Mouse (Mus musculus): ENCODE data around the gene Lrrc73. TPM values are rescaled to one million over a fixed set of nuclear protein-coding genes. Genes with fewer than 3 reads are reported as not detected.

The Lrrc73 gene
- total and polyA plus RNA-seq, 2 experiments from 2014 or later, result 33.0 to 61.3 TPM

DNA sequence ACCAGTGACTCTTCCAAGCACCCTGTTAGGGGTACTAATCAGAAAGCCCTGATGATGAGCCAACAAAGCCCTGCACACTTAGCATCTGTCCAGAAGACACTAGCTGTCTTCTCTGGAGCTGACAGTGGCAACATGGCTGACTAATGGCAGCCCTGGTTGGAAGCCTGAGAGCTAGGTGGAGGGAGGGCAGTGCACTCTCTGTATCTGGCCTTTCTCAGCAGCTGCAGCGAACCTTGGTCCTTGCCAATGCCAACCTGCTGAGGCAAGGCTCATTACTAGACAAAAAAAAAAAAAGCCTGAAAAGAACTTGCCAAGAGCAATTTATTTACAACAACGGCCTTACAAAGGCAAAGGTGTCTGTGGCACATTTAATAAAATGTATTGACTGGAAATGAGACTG is 9.7 kb upstream of the Lrrc73 start:
- H3K4me3 ChIP-seq (ENCODE audit: low read depth, low read length), result no peak overlapping the region
- peaks cover 7% of the 10 kb centered on the region for H3K4me1 ChIP-seq (ENCODE audit: insufficient read depth, low read length)
- TF ChIP-seq CTCF (IDR thresholded peaks at IDR 0.05), result no peak
- H3K9ac ChIP-seq (replicated peaks; ENCODE audit: low read length, poor library complexity, severe bottlenecking), result no peak overlapping the region
- H3K27me3 ChIP-seq (ENCODE audit: insufficient read depth, low read length), result no peaks in the 10 kb centered on the region
- H3K9me3 ChIP-seq (ENCODE audit: low read length), result no peaks in the 10 kb centered on the region
- 85% methylated on average over 2 of the region's 2 CpGs for WGBS
- H3K27ac ChIP-seq (ENCODE audit: low read depth, low read length), result no peak overlapping the region
- DNase-seq (ENCODE audit: low spot score), result no peak
- no peak overlapping the region for H3K4me2 ChIP-seq (ENCODE audit: low read depth, low read length, poor library complexity, severe bottlenecking)
- H3K36me3 ChIP-seq (ENCODE audit: insufficient read depth, low read length), result peaks cover 60% of the 10 kb centered on the region
- no peak for ATAC-seq (ENCODE audit: low FRiP score)

DNA sequence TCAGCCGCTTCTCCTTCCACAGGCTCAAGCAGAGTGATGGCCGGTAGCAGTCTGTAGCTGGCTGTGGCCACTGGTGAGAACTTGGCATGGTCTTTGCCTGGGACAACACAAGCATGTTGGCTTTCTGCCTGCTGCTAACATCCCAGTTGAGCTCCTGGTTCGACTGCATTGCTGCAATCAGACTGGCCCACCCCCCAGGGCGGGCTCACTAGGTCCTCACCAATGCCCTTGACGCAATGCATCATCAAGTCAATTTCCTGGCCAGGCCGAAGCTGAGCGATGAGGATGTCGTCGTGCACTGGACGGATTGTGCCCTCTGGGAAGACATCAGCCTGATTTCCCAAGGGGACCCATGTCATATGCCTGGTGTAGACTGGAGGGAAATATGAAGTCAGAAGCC is 8.8 kb upstream of the Lrrc73 start:
- Histone ChIP-seq H3K9me3 (ENCODE audit: low read length) (no peaks in the 10 kb centered on the region), H3K27ac (ENCODE audit: low read depth, low read length) (no peak overlapping the region), H3K4me1 (ENCODE audit: insufficient read depth, low read length) (peaks cover 7% of the 10 kb centered on the region), H3K4me2 (ENCODE audit: low read depth, low read length, poor library complexity, severe bottlenecking) (no peak overlapping the region), H3K4me3 (ENCODE audit: low read depth, low read length) (no peak overlapping the region), H3K36me3 (ENCODE audit: insufficient read depth, low read length) (peaks cover 57% of the 10 kb centered on the region), H3K27me3 (ENCODE audit: insufficient read depth, low read length) (no peaks in the 10 kb centered on the region), H3K9ac (replicated peaks; ENCODE audit: low read length, poor library complexity, severe bottlenecking) (no peak overlapping the region)
- no peak for DNase-seq (ENCODE audit: low spot score)
- TF ChIP-seq CTCF (IDR thresholded peaks at IDR 0.05), result no peak
- ATAC-seq (ENCODE audit: low FRiP score), result no peak
- WGBS, result 74% methylated on average over 10 of the region's 10 CpGs

DNA sequence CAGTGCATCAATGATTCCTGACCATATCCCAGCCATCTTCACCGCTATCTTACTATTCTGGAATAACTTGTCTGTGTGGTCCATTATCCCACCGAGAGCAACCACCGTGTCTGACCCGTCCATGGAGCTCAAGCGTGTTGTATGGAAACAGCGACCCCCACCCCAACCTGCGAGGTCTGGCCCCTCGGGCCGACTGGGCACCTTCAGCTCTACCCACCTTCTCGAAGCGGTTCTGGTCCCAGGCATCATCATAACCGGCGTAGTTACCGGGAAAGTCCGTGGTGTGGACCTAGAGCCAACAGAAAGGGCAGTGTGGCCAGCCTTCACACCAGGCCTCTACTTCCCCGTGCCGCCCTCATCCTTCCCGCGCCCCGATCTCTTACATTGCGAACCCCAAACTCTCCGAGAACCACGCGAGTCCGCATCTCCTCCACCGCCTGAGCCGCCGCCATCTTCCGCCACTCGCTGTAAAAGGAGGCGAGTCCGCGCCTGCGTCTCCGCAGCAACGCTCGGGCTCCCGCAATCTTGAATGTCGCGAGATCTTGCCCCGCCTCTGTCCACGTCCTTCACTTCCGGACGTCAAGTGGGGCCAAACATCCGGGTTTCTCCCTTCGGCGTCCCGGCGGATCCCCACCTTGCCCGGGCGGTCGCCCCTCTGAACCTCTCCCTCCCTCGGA is 5.7 kb upstream of the Lrrc73 start, which contains the start of the genes Polr1c and Yipf3:
TSS of gene Polr1c (minus strand) at position 543 of the 677 bp plus-strand sequence.
TSS of gene Yipf3 (plus strand) at position 569 of the 677 bp plus-strand sequence.
- WGBS, result under 1% methylated on average over 53 of the region's 53 CpGs
- Histone ChIP-seq H3K27me3 (ENCODE audit: insufficient read depth, low read length) (no peaks in the 10 kb centered on the region), H3K4me1 (ENCODE audit: insufficient read depth, low read length) (peaks cover 7% of the 10 kb centered on the region), H3K4me3 (ENCODE audit: low read depth, low read length) (peak within 1 kb of the TSS; percentile 79), H3K4me2 (ENCODE audit: low read depth, low read length, poor library complexity, severe bottlenecking) (peak within 1 kb of the TSS; percentile 78), H3K9me3 (ENCODE audit: low read length) (no peaks in the 10 kb centered on the region), H3K36me3 (ENCODE audit: insufficient read depth, low read length) (peaks cover 59% of the 10 kb centered on the region), H3K27ac (ENCODE audit: low read depth, low read length) (peak within 1 kb of the TSS; percentile 79), H3K9ac (replicated peaks; ENCODE audit: low read length, poor library complexity, severe bottlenecking) (peak within 1 kb of the TSS; percentile 87)
- peak; percentile 96 for DNase-seq (ENCODE audit: low spot score)
- TF ChIP-seq CTCF (IDR thresholded peaks at IDR 0.05), result no peak
- ATAC-seq (ENCODE audit: low FRiP score), result peak; percentile 92

DNA sequence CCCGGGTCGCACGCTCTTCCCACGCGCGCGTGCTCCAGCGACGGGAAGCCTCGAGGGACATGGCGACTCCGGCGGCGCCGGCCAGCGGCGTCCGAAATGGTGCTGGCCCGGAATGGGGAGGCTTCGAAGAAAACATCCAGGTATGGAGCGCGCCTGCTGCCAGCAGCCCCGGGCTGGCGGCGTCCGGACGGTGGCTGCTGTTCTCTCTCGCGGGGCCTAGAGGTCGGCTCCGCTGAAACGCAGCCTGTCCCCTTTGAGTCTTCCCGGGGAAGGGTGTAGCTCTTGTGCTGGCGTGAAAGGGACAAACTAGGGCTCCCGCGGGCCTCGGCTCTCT is 5.2 kb upstream of the Lrrc73 start:
- no peak for TF ChIP-seq CTCF (IDR thresholded peaks at IDR 0.05)
- DNase-seq (ENCODE audit: low spot score), result no peak
- peak; percentile 47 for ATAC-seq (ENCODE audit: low FRiP score)
- peaks cover 54% of the 10 kb centered on the region for H3K36me3 ChIP-seq (ENCODE audit: insufficient read depth, low read length)
- under 1% methylated on average over 37 of the region's 37 CpGs for WGBS
- H3K9me3 ChIP-seq (ENCODE audit: low read length), result no peaks in the 10 kb centered on the region
- H3K27me3 ChIP-seq (ENCODE audit: insufficient read depth, low read length), result no peaks in the 10 kb centered on the region
- peak overlapping the region; percentile 87 for H3K9ac ChIP-seq (replicated peaks; ENCODE audit: low read length, poor library complexity, severe bottlenecking)
- peak overlapping the region; percentile 79 for H3K27ac ChIP-seq (ENCODE audit: low read depth, low read length)
- peaks cover 9% of the 10 kb centered on the region for H3K4me1 ChIP-seq (ENCODE audit: insufficient read depth, low read length)
- peak overlapping the region; percentile 78 for H3K4me2 ChIP-seq (ENCODE audit: low read depth, low read length, poor library complexity, severe bottlenecking)
- peak overlapping the region; percentile 79 for H3K4me3 ChIP-seq (ENCODE audit: low read depth, low read length)

DNA sequence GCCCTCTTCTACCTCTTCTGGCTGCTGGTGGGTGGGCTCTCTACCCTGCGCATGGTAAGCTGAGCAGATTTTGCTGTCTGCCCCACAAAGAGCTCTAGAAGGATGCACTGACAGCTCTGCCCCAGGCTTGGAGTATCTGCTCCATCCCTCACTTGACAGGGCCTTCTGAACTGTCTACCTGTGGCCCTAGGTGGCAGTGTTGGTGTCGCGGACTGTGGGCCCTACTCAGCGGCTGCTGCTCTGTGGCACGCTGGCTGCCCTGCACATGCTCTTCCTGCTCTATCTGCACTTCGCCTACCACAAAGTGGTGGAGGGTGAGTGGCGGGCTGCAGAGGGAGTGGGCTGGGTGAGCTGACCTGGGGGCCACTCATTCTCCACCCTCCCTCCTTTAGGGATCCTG is 2.2 kb upstream of the Lrrc73 start:
- Histone ChIP-seq H3K9ac (replicated peaks; ENCODE audit: low read length, poor library complexity, severe bottlenecking) (no peak overlapping the region), H3K4me1 (ENCODE audit: insufficient read depth, low read length) (peaks cover 18% of the 10 kb centered on the region), H3K4me2 (ENCODE audit: low read depth, low read length, poor library complexity, severe bottlenecking) (no peak overlapping the region), H3K9me3 (ENCODE audit: low read length) (no peaks in the 10 kb centered on the region), H3K27ac (ENCODE audit: low read depth, low read length) (no peak overlapping the region), H3K4me3 (ENCODE audit: low read depth, low read length) (no peak overlapping the region), H3K27me3 (ENCODE audit: insufficient read depth, low read length) (no peaks in the 10 kb centered on the region), H3K36me3 (ENCODE audit: insufficient read depth, low read length) (peaks cover 30% of the 10 kb centered on the region)
- 81% methylated on average over 7 of the region's 7 CpGs for WGBS
- DNase-seq (ENCODE audit: low spot score) (no peak), ATAC-seq (ENCODE audit: low FRiP score) (no peak)
- TF ChIP-seq CTCF (IDR thresholded peaks at IDR 0.05), result peak; percentile 19; the same call in 1 of the 2 replicates

DNA sequence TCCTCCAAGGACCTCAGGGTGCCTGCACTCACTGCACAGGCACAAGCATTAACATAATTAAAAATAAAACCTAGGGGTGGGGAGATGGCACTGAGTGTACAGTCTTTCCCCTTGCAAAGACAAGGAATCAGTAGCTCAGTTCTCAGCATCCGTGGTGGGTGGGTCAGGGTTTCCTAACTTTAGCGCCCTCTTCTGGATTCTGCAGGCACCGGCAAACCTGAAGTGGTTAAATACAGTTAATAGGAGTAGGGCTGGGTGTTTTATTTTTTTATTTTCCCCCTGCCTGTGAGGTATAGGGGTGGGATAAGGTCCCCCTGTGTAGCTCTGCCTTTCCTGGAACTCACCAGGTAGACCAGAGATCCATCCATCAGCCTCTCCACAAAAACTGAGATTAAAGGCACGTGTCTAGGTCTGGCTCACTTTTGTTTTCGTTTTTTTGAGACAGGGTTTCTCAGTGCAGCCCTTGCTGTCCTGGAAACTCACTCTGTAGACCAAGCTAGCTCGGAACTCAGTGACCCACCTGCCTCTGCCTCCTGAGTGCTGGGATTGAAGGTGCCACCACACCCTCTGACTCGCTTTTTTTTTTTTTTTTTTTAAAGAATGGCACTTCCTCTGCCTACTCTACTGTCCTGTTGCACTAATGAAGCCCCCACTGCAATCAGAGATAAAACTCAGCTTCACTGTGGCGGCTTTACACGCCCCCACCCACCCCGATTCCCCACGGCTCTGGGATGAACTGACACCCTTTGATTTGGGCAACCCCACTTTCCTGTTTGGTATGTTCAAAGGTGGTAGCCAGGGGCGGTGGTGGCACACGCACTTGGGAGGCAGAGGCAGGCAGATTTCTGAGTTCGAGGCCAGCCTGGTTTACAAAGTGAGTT is 520 bp upstream of the Lrrc73 start:
- ATAC-seq (ENCODE audit: low FRiP score) (no peak), DNase-seq (ENCODE audit: low spot score) (peak; percentile 69)
- Histone ChIP-seq H3K9ac (replicated peaks; ENCODE audit: low read length, poor library complexity, severe bottlenecking) (no peak overlapping the region), H3K4me1 (ENCODE audit: insufficient read depth, low read length) (peaks cover 11% of the 10 kb centered on the region; the same call in 1 of the 2 replicates), H3K4me3 (ENCODE audit: low read depth, low read length) (peak overlapping the region; percentile 87; the same call in 1 of the 2 replicates), H3K36me3 (ENCODE audit: insufficient read depth, low read length) (peaks cover 38% of the 10 kb centered on the region), H3K27me3 (ENCODE audit: insufficient read depth, low read length) (no peaks in the 10 kb centered on the region), H3K27ac (ENCODE audit: low read depth, low read length) (no peak overlapping the region), H3K4me2 (ENCODE audit: low read depth, low read length, poor library complexity, severe bottlenecking) (peak overlapping the region; percentile 84), H3K9me3 (ENCODE audit: low read length) (no peaks in the 10 kb centered on the region)
- WGBS, result 60% methylated on average over 14 of the region's 14 CpGs
- peak; percentile 66 for TF ChIP-seq CTCF (IDR thresholded peaks at IDR 0.05)
